Mouse (Mus musculus) cerebellum, adult 11 months (tissue): ENCODE measurements around the gene Pecr.

ENCODE experiments used
- DNase-seq: peaks from one replicate; pipeline ENCODE4 v3.0.0; 2022

The Pecr gene

GRCm38 (mm10) chr1:72228974-72229373 lies 55.1 kb downstream of the Pecr start:
- DNase-seq: no peak

DNA sequence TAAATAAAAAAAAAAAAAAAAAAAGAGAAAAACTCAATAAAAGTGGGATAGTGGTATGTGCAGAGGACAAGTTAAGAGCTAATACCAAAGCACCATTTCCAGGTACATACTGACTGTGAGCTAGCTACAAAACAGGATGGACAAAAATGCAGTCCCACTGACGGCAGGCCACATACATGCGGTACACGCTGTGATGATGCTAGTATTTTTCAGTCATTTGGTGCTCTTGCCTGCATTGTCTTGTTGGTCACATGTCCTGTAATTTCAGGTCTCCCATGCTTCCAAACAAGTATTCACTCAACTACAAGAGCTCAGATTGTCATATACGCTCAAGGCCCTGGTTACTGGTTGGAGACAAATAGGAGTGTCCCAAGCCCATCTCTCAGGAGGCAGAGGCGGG lies 56.6 kb downstream of the Pecr start:
- no peak for DNase-seq

DNA sequence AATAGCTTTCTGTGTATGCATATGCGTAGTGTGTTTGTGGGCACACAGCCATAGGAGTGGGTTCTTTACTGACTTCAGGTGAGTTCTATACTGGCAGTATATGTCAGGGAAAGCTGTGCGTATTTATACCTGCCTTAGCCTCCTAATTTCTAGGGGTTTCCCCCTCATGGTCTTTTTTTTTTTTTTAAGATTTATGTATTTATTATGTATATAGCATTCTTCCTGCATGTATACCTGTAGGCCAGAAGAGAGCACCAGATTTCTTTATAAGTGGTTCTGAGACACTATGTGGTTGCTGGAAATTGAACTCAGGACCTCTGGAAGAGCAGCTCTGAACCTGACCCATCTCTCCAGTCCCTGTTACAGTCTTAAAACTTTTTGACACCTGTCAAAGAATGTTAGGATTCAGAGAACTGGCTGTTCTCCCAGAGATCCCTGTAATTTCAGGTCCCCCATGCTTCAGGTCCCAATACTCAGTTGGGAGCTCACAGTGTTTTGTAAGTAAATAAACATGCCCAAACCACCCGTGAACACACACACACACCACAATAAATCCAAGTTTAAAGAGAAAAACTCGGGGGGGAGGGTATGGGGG lies 57.1 kb downstream of the Pecr start:
- DNase-seq: no peak

GRCm38 (mm10) chr1:72226172-72226886 lies 57.8 kb downstream of the Pecr start:
- no peak for DNase-seq

GRCm38 (mm10) chr1:72225720-72226171 lies 58.4 kb downstream of the Pecr start:
- DNase-seq: peak; percentile 83

DNA sequence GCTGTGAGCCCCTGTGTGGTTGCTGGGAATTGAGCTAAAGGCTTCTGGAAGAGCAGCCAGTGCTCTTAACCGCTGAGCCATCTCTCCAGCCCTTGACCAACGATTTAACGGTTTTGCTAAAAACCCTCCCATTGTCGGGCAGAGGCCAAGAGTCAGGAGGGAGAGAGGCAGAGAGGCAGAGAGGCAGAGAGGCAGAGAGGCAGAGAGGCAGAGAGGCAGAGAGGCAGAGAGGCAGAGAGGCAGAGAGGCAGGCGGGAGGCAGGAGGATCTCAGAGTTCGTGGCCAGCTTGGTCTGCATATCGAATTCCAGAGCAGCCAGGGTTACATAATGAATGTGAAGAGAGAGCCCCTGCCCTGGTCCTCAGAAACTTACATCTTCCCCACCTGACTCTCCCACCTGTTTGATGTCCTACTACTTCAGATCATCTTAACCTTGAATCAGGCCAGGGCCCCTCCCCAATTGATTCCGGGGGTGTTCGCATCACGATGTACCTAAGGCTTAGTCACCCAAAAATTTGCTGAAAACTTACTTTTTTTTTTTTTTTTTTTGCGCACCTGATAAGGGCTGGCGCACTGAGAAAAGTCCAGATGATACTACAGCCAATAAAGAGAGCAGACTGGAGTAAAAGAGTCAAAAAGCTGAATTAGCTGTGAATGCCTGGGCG lies 58.9 kb downstream of the Pecr start:
- no peak for DNase-seq

DNA sequence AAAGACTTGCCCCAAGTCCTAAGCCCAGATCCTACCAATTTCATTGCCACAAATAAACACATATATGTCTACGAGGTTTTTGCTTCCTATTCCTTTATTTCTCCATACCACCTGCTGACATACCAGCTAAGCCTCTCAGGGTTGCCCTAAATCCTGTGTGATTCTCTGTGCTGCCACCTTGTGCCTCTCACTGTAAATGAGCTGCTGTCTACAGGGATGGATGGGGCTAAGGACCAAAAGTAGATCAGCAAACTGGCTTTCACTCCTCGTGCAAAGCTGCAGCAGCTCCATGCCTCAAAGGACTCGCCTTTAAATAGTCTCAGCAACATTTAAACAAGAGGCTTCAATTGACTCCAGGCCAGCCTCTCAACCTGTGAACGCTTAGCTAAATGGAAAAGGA lies 64.1 kb downstream of the Pecr start:
- peak; percentile 54 for DNase-seq

DNA sequence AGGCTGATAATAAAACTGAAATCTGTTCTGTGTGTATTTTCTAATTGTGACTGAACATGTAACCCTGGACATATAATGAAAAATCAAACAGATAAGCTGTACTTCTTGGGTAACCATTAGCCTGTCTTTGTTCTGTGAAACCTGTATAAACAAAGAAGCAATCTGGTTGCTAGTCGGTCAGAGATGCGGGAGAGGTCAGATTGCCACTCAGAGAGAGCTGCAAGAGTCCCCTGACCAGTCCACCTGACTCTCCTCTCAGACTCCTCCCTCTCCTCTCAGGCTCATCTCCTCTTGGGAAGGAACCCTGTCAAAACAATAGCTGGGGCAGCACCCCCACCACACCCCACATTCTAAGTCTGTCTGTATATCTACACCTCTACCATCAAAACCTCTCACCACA lies 65.0 kb downstream of the Pecr start:
- DNase-seq: no peak

- no peak for DNase-seq
Observed at GRCm38 (mm10) chr1:72218626-72219025, 65.5 kb downstream of the Pecr start.

GRCm38 (mm10) chr1:72216761-72217160 lies 67.4 kb downstream of the Pecr start:
- no peak for DNase-seq

DNA sequence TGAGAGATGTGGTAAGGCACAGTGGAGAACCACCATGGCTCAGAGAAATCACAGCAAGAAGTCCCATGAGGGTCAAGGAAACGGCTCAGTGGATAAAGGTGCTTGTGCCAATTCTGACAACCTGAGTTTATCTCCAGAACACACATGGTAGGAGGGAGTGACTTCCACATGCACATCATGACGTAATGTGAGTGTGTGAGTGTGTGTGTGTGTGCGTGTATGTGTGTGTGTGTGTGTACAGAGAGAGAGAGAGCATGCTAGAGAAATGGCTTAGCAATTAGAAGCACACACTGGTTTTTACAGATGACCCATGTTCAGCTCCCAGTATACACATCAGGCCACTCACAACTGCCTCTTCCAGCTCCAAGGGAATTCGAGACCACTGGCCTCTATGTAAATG lies 68.9 kb downstream of the Pecr start:
- DNase-seq: no peak

DNA sequence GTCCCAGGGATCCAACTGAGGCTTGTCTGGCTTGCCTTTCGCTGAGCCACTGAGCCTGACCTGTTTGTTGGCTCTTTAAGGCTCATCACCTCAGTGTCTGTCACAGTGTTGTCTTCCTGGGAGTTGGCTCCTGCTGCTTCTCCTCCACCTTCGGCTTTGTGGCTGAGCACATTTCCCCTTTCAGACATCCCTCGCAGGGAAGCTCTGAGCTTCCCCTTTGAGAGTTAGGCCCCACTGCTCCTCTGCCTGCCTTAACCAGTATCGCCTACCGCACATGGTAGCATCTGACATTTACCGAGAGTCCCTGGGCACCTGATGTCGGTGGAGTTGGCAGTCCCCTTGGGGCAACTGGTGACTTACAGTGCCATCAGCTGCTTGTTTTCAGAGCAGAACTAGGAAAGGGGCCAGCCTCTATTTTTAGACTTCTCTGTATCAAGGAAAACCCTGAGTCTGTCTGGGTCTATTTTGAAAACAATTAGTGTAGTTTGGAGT lies 69.6 kb downstream of the Pecr start:
- DNase-seq: no peak

DNA sequence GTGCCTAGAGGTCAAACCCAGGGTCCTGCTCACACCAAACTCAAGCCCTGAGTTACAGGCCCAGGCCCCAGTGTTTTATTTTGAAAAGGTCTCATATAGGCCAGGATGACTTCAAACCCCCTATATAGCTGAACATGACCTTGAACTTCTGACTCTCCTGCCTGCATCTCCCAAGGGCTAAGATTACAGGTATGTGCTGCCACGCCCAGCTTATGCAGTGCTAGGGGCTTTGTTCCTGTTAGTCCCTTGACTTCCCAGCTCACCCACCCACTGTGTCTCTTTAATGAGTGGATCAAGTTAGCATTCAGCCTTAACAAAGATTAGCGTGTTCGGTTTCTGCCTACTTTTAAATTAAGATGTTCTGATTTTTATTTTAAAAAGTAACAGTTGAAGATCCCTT lies 70.2 kb downstream of the Pecr start:
- DNase-seq: no peak

DNA sequence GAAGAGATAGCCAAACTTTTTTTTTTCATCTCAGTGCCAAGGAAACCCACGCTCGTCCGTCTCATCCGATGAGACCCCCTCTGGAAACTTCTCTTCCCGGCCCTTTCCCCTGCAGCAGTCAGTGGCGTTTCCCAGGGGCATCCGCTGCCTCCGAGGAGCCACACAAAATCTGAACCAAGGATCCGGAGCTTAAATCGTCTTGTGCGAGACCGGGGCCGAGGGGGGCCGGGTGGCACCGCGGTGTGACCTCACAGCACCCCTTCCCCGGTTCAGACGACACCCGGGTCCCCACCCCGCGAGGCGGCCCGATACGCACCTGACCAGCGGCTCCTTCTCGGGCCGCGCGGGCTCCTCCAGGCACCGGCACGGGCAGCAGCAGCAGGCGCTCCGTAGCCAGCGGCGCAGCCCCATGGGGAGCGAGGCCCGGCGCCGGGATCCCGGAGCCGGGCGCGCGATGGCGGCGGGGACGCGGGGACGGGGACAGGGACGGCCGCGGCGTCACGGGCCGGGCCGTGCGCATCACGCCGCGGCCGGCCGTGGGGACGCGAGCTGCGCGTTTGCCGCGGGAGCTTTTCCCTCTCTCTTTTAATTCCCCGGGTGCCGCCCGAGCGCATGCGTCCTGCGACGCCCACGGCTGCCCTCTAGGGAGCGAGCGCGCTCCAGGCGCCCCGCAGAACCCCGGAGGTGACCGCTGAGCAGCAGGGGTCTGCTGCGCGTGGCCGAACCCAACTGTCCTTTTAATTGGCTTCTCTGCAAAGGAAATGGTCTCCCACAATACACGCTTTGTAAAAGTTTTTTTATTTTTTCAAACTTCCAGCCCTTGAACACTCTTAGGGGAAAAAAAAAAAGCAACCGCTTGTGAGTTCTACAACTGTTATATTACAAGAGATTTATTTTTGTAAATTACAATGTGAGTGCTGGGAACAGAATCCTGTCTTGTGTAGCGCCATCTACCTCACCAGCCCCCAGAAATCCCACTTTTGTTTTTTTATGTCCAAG lies 72.1 kb downstream of the Pecr start, which contains the start of gene Mreg:
Mreg (minus strand) TSS at position 607 of the 999 bp plus-strand sequence.
- DNase-seq: peak; percentile 71

DNA sequence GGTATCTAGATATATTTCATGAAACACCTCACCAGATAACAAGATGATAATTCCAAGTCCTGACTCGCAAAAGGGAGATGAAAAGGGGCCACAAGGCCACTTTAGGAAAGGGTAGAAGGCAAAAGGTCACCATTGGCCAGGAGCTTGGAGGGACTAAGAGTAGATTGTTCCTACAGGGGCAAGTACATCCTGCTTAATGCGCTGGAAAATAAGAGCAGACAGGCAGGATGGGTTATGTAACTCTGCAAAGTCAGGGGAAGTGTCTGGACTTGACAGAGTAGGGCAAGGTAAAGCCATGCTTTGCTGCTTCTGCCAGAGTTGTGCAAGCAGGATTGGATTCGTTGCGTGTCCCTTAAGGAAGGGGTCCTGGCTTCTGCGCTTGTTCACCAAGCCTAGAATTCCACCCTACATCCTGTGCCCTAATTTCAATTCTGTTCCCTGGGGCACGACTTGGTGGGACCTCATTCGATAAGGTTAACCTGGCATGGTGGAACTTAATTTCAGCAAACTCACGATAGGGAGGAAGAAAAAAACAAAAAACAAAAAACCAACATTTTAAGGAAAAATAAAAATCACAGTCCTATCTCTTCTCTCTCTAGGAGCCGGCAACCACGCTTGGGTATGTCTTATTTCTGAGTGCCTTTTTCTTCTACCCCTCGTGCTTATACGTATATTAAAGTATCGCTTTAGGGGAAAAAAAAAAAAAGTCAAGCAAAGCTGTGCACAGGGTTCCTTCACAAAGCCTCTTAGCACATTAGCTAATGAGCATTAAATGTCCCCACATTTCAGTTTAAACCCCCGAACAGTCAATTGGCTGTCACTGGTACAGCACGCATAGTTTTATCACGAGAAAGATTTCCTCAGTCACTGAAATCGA lies 73.1 kb downstream of the Pecr start:
- DNase-seq: no peak
